Mouse (Mus musculus) bone marrow, adult 2 months (tissue): ENCODE results near the gene Ntn1.

Experiments used
- CTCF ChIP-seq: fragments of 200-500 bp; IDR thresholded peaks from 2 replicates; pipeline ENCODE4 v1.5.1; 2011; ENCODE audit warnings: low read length, control low read depth; ENCODE audit not compliant: control insufficient read depth, insufficient read depth
- POLR2A ChIP-seq: fragments of 200-500 bp; IDR thresholded peaks from 2 replicates; pipeline ENCODE4 v1.6.1; 2011; ENCODE audit warnings: low read depth, mild to moderate bottlenecking, control low read depth, low read length, borderline replicate concordance; ENCODE audit not compliant: control insufficient read depth

- TF ChIP-seq POLR2A (no peak), CTCF (no peak)
Measured at GRCm38 (mm10) chr11:68276945-68277344, 123.7 kb downstream of the Ntn1 start.
